Comparison of ENCODE assay signal across 15 mouse cellular contexts in genomic region chr14:57968873-57969272, GRCm38 (mm10).
"Had no signal": no experiment of that assay in that cellular context is flagged by ENCODE, and none has a peak within 500 bp of the region (broad histone marks: within the 10 kb centered on the region; RNA-seq: fewer than 3 reads in every experiment).

No protein-coding gene starts in this region.

- H3K9ac ChIP-seq: limb, embryonic 15.5 days; lung, embryonic 14.5 days; midbrain, embryonic 15.5 days; neural tube, embryonic 12.5 days had no signal

- H3K27ac ChIP-seq: kidney, postnatal 0 days; layer of hippocampus, adult 2 months; left cerebral cortex, adult 2 months; limb, embryonic 15.5 days; midbrain, embryonic 15.5 days; neural tube, embryonic 12.5 days; stomach, postnatal 0 days had no signal

- DNase-seq: kidney, adult 11 months; kidney, adult 9 months; kidney, postnatal 4 days; lung, embryonic 14.5 days; lung, postnatal 14 days; thymus, adult 18-20 months; thymus, postnatal 14 days had no signal

- H3K9me3 ChIP-seq: limb, embryonic 15.5 days; midbrain, embryonic 15.5 days; neural tube, embryonic 12.5 days had no signal

- H3K27me3 ChIP-seq: limb, embryonic 15.5 days; midbrain, embryonic 15.5 days; neural tube, embryonic 12.5 days had no signal

- ATAC-seq: midbrain, embryonic 15.5 days had no signal

- H3K4me1 ChIP-seq: limb, embryonic 15.5 days; midbrain, embryonic 15.5 days; neural tube, embryonic 12.5 days had no signal

- H3K4me2 ChIP-seq: limb, embryonic 15.5 days; lung, embryonic 14.5 days; midbrain, embryonic 11.5 days; midbrain, embryonic 15.5 days; neural tube, embryonic 12.5 days had no signal

- H3K4me3 ChIP-seq: layer of hippocampus, adult 2 months; left cerebral cortex, adult 2 months; limb, embryonic 15.5 days; midbrain, embryonic 15.5 days; neural tube, embryonic 12.5 days had no signal
